Mouse (Mus musculus): Measurements from ENCODE around the gene Erbin. TPM values are rescaled to one million over a fixed set of nuclear protein-coding genes. Genes with fewer than 3 reads are reported as not detected.

Erbin gene
- 8.8 and 10.2 TPM in 2 replicates for polyA plus RNA-seq (2015; fragmentation: Nextera tagmentation; extraction: Ambion mirVana)

- Histone ChIP-seq H3K9me3 (ENCODE audit: control insufficient read depth, low read length) (no peaks in the 10 kb centered on the region), H3K4me1 (replicated peaks; ENCODE audit: control insufficient read depth, insufficient read depth, low read length) (peaks cover 19% of the 10 kb centered on the region), H3K27ac (ENCODE audit: low read length) (peak within 1 kb of the TSS; percentile 100), H3K36me3 (ENCODE audit: control insufficient read depth, insufficient read depth) (no peaks in the 10 kb centered on the region), H3K4me3 (replicated peaks; ENCODE audit: low read length) (peak within 1 kb of the TSS; percentile 84), H3K4me2 (ENCODE audit: low read length) (peak within 1 kb of the TSS; percentile 85), H3K9ac (replicated peaks; ENCODE audit: low read depth, low read length) (peak within 1 kb of the TSS; percentile 98), H3K27me3 (replicated peaks; ENCODE audit: control insufficient read depth, insufficient read depth, low read length) (peaks cover 6% of the 10 kb centered on the region)
- ATAC-seq, result peak; percentile 49
- under 1% methylated on average over 67 of the region's 93 CpGs for WGBS
Observed at GRCm38 (mm10) chr13:103920261-103920932, at the start of gene Erbin. TSS of gene Erbin (minus strand) at chr13:103920514.

- H3K27me3 ChIP-seq (replicated peaks; ENCODE audit: control insufficient read depth, insufficient read depth, low read length), result no peaks in the 10 kb centered on the region
Observed at GRCm38 (mm10) chr13:103969912-103970311, 49.6 kb upstream of the Erbin start.

GRCm38 (mm10) chr13:103967987-103968386 is 47.7 kb upstream of the Erbin start:
- H3K4me3 ChIP-seq (replicated peaks; ENCODE audit: low read length), result no peak overlapping the region
- no peak overlapping the region for H3K9ac ChIP-seq (replicated peaks; ENCODE audit: low read depth, low read length)
- H3K9me3 ChIP-seq (ENCODE audit: control insufficient read depth, low read length), result no peaks in the 10 kb centered on the region
- no peak overlapping the region for H3K27ac ChIP-seq (ENCODE audit: low read length)
- H3K36me3 ChIP-seq (ENCODE audit: control insufficient read depth, insufficient read depth), result no peaks in the 10 kb centered on the region
- 96% methylated on average over 9 of the region's 9 CpGs for WGBS
- no peak for ATAC-seq
- H3K4me2 ChIP-seq (ENCODE audit: low read length), result no peak overlapping the region
- peaks cover 5% of the 10 kb centered on the region; the same call in 1 of the 2 replicates for H3K4me1 ChIP-seq (replicated peaks; ENCODE audit: control insufficient read depth, insufficient read depth, low read length)
- no peaks in the 10 kb centered on the region for H3K27me3 ChIP-seq (replicated peaks; ENCODE audit: control insufficient read depth, insufficient read depth, low read length)

More at GRCm38 (mm10) chr13:103969912-103970311, 49.6 kb upstream of the Erbin start:
- Histone ChIP-seq H3K4me3 (replicated peaks; ENCODE audit: low read length) (no peak overlapping the region), H3K36me3 (ENCODE audit: control insufficient read depth, insufficient read depth) (no peaks in the 10 kb centered on the region), H3K9me3 (ENCODE audit: control insufficient read depth, low read length) (no peaks in the 10 kb centered on the region), H3K9ac (replicated peaks; ENCODE audit: low read depth, low read length) (no peak overlapping the region), H3K27ac (ENCODE audit: low read length) (no peak overlapping the region), H3K4me2 (ENCODE audit: low read length) (no peak overlapping the region), H3K4me1 (replicated peaks; ENCODE audit: control insufficient read depth, insufficient read depth, low read length) (peaks cover 5% of the 10 kb centered on the region; the same call in 1 of the 2 replicates)
- ATAC-seq, result 0 out of 2 replicates have a peak, but pooled peaks have one; percentile 31
- whole genome bisulfite sequencing, result 32% methylated on average over 6 of the region's 6 CpGs

- Histone ChIP-seq H3K27me3 (replicated peaks; ENCODE audit: control insufficient read depth, insufficient read depth, low read length) (no peaks in the 10 kb centered on the region), H3K4me1 (replicated peaks; ENCODE audit: control insufficient read depth, insufficient read depth, low read length) (peaks cover 5% of the 10 kb centered on the region; the same call in 1 of the 2 replicates), H3K4me3 (replicated peaks; ENCODE audit: low read length) (no peak overlapping the region), H3K9me3 (ENCODE audit: control insufficient read depth, low read length) (no peaks in the 10 kb centered on the region), H3K4me2 (ENCODE audit: low read length) (no peak overlapping the region), H3K27ac (ENCODE audit: low read length) (no peak overlapping the region), H3K36me3 (ENCODE audit: control insufficient read depth, insufficient read depth) (no peaks in the 10 kb centered on the region), H3K9ac (replicated peaks; ENCODE audit: low read depth, low read length) (no peak overlapping the region)
- ATAC-seq, result no peak
- 81% methylated on average over 8 of the region's 8 CpGs for WGBS
Observed at GRCm38 (mm10) chr13:103966696-103967215, 46.4 kb upstream of the Erbin start.

- Histone ChIP-seq H3K27me3 (replicated peaks; ENCODE audit: control insufficient read depth, insufficient read depth, low read length) (no peaks in the 10 kb centered on the region), H3K27ac (ENCODE audit: low read length) (no peak overlapping the region), H3K4me3 (replicated peaks; ENCODE audit: low read length) (no peak overlapping the region), H3K36me3 (ENCODE audit: control insufficient read depth, insufficient read depth) (no peaks in the 10 kb centered on the region), H3K9ac (replicated peaks; ENCODE audit: low read depth, low read length) (no peak overlapping the region), H3K4me1 (replicated peaks; ENCODE audit: control insufficient read depth, insufficient read depth, low read length) (0 out of 2 replicates have a peak, but pooled peaks cover 2% of the 10 kb centered on the region), H3K9me3 (ENCODE audit: control insufficient read depth, low read length) (no peaks in the 10 kb centered on the region), H3K4me2 (ENCODE audit: low read length) (no peak overlapping the region)
- no peak for ATAC-seq
- 92% methylated on average over 2 of the region's 2 CpGs for WGBS
Observed at GRCm38 (mm10) chr13:103965187-103965586, 44.9 kb upstream of the Erbin start.

GRCm38 (mm10) chr13:103963094-103963493 is 42.8 kb upstream of the Erbin start:
- H3K36me3 ChIP-seq (ENCODE audit: control insufficient read depth, insufficient read depth), result no peaks in the 10 kb centered on the region
- no peak overlapping the region for H3K9ac ChIP-seq (replicated peaks; ENCODE audit: low read depth, low read length)
- no peak overlapping the region for H3K4me2 ChIP-seq (ENCODE audit: low read length)
- peaks cover 4% of the 10 kb centered on the region; the same call in 1 of the 2 replicates for H3K4me1 ChIP-seq (replicated peaks; ENCODE audit: control insufficient read depth, insufficient read depth, low read length)
- WGBS, result 68% methylated on average over 2 of the region's 2 CpGs
- ATAC-seq, result no peak
- no peaks in the 10 kb centered on the region for H3K9me3 ChIP-seq (ENCODE audit: control insufficient read depth, low read length)
- no peak overlapping the region for H3K4me3 ChIP-seq (replicated peaks; ENCODE audit: low read length)
- no peak overlapping the region for H3K27ac ChIP-seq (ENCODE audit: low read length)
- no peaks in the 10 kb centered on the region for H3K27me3 ChIP-seq (replicated peaks; ENCODE audit: control insufficient read depth, insufficient read depth, low read length)

- peaks cover 4% of the 10 kb centered on the region; the same call in 1 of the 2 replicates for H3K4me1 ChIP-seq (replicated peaks; ENCODE audit: control insufficient read depth, insufficient read depth, low read length)
- 86% methylated on average over 5 of the region's 5 CpGs for WGBS
- H3K36me3 ChIP-seq (ENCODE audit: control insufficient read depth, insufficient read depth), result no peaks in the 10 kb centered on the region
- H3K4me3 ChIP-seq (replicated peaks; ENCODE audit: low read length), result no peak overlapping the region
- H3K4me2 ChIP-seq (ENCODE audit: low read length), result no peak overlapping the region
- no peak overlapping the region for H3K27ac ChIP-seq (ENCODE audit: low read length)
- no peaks in the 10 kb centered on the region for H3K27me3 ChIP-seq (replicated peaks; ENCODE audit: control insufficient read depth, insufficient read depth, low read length)
- H3K9ac ChIP-seq (replicated peaks; ENCODE audit: low read depth, low read length), result no peak overlapping the region
- H3K9me3 ChIP-seq (ENCODE audit: control insufficient read depth, low read length), result no peaks in the 10 kb centered on the region
- no peak for ATAC-seq
Observed at GRCm38 (mm10) chr13:103959841-103960240, 39.5 kb upstream of the Erbin start.

GRCm38 (mm10) chr13:103958607-103959123 is 38.4 kb upstream of the Erbin start:
- H3K27me3 ChIP-seq (replicated peaks; ENCODE audit: control insufficient read depth, insufficient read depth, low read length), result no peaks in the 10 kb centered on the region
- no peaks in the 10 kb centered on the region for H3K36me3 ChIP-seq (ENCODE audit: control insufficient read depth, insufficient read depth)
- WGBS, result 51% methylated on average over 9 of the region's 9 CpGs
- no peak overlapping the region for H3K9ac ChIP-seq (replicated peaks; ENCODE audit: low read depth, low read length)
- H3K9me3 ChIP-seq (ENCODE audit: control insufficient read depth, low read length), result no peaks in the 10 kb centered on the region
- ATAC-seq, result peak; percentile 43; the same call in 1 of the 2 replicates
- H3K4me2 ChIP-seq (ENCODE audit: low read length), result no peak overlapping the region
- no peak overlapping the region for H3K4me3 ChIP-seq (replicated peaks; ENCODE audit: low read length)
- peaks cover 4% of the 10 kb centered on the region; the same call in 1 of the 2 replicates for H3K4me1 ChIP-seq (replicated peaks; ENCODE audit: control insufficient read depth, insufficient read depth, low read length)
- H3K27ac ChIP-seq (ENCODE audit: low read length), result no peak overlapping the region

GRCm38 (mm10) chr13:103957175-103957940 is 37.0 kb upstream of the Erbin start:
- ATAC-seq, result no peak
- H3K4me3 ChIP-seq (replicated peaks; ENCODE audit: low read length), result no peak overlapping the region
- H3K4me2 ChIP-seq (ENCODE audit: low read length), result no peak overlapping the region
- H3K9ac ChIP-seq (replicated peaks; ENCODE audit: low read depth, low read length), result no peak overlapping the region
- peaks cover 4% of the 10 kb centered on the region; the same call in 1 of the 2 replicates for H3K4me1 ChIP-seq (replicated peaks; ENCODE audit: control insufficient read depth, insufficient read depth, low read length)
- H3K27me3 ChIP-seq (replicated peaks; ENCODE audit: control insufficient read depth, insufficient read depth, low read length), result no peaks in the 10 kb centered on the region
- WGBS, result 74% methylated on average over 8 of the region's 8 CpGs
- H3K36me3 ChIP-seq (ENCODE audit: control insufficient read depth, insufficient read depth), result no peaks in the 10 kb centered on the region
- no peak overlapping the region for H3K27ac ChIP-seq (ENCODE audit: low read length)
- H3K9me3 ChIP-seq (ENCODE audit: control insufficient read depth, low read length), result no peaks in the 10 kb centered on the region
